Mouse (Mus musculus): ENCODE results near the gene Slit3. TPM values are rescaled to one million over a fixed set of nuclear protein-coding genes. Genes with fewer than 3 reads are reported as not detected.

The Slit3 gene
- polyA plus RNA-seq, 2 experiments: 32.9 to 33.0 TPM

DNA sequence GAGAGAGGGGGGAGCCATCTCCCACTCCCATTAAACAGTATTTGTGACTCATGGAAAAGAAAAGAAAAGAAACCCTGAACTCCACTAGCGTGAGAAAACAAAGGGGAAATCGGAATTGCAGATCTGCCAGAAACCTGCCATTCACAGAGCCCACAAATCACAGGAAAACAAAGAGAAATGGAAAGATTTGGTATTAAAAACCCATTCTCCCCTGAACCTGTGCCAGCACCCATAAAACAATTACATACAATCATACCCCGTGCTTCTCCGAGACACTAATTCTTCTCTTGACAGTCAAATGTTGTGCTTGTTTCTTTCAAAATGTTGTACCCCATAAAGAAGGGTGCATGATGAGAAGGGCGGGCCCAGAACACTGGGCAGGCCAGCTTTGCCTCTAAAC lies 185.9 kb downstream of the Slit3 start:
- Histone ChIP-seq H3K27ac (replicated peaks; ENCODE audit: low read depth, low read length) (no peak overlapping the region), H3K4me3 (replicated peaks; ENCODE audit: low read length) (no peak overlapping the region), H3K4me1 (ENCODE audit: control insufficient read depth, insufficient read depth, low read length) (peaks cover 11% of the 10 kb centered on the region), H3K4me2 (replicated peaks; ENCODE audit: low read depth, low read length, severe bottlenecking) (no peak overlapping the region), H3K36me3 (ENCODE audit: control insufficient read depth, insufficient read depth, low read length) (no peaks in the 10 kb centered on the region; the same call in 1 of the 2 replicates), H3K9ac (ENCODE audit: low read depth, low read length, severe bottlenecking) (no peak overlapping the region), H3K27me3 (ENCODE audit: control insufficient read depth, insufficient read depth, low read length) (no peaks in the 10 kb centered on the region), H3K9me3 (ENCODE audit: control insufficient read depth, low read length) (no peaks in the 10 kb centered on the region)
- DNase-seq (ENCODE audit: low spot score) (peak; percentile 49), ATAC-seq (ENCODE audit: low FRiP score, low read depth) (no peak)
- no peak for TF ChIP-seq POLR2A (IDR thresholded peaks at IDR 0.05; ENCODE audit: borderline replicate concordance, extremely low read depth, insufficient read depth, insufficient read length)
- 61% methylated on average over 5 of the region's 5 CpGs for WGBS

DNA sequence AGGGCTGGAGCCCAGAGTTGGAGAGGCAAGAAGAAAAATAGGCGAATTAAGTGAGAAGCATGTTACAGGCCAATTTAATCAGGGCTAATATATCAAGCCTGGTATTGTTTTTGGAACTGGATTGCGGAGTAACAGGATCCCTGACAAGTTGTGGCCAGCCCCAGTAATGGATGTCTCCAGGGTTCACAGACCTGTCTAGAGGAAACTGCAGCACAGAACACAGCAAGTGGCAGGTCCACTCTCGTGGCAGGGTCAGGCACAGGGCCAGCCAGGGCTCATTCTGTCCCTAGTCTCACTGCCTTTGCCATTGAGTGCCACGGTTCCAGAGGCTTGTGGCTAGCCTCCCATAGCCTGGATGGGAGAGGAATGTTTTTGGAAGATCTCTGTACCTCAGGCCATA lies 187.0 kb downstream of the Slit3 start:
- TF ChIP-seq POLR2A (IDR thresholded peaks at IDR 0.05; ENCODE audit: borderline replicate concordance, extremely low read depth, insufficient read depth, insufficient read length): no peak
- ATAC-seq (ENCODE audit: low FRiP score, low read depth): no peak
- no peak for DNase-seq (ENCODE audit: low spot score)
- H3K27me3 ChIP-seq (ENCODE audit: control insufficient read depth, insufficient read depth, low read length): no peaks in the 10 kb centered on the region
- 70% methylated on average over 4 of the region's 4 CpGs for WGBS
- H3K4me1 ChIP-seq (ENCODE audit: control insufficient read depth, insufficient read depth, low read length): peaks cover 11% of the 10 kb centered on the region
- no peak overlapping the region for H3K4me3 ChIP-seq (replicated peaks; ENCODE audit: low read length)
- no peak overlapping the region for H3K9ac ChIP-seq (ENCODE audit: low read depth, low read length, severe bottlenecking)
- peak overlapping the region; percentile 28; the same call in 1 of the 2 replicates for H3K27ac ChIP-seq (replicated peaks; ENCODE audit: low read depth, low read length)
- no peaks in the 10 kb centered on the region for H3K9me3 ChIP-seq (ENCODE audit: control insufficient read depth, low read length)
- no peak overlapping the region for H3K4me2 ChIP-seq (replicated peaks; ENCODE audit: low read depth, low read length, severe bottlenecking)
- no peaks in the 10 kb centered on the region; the same call in 1 of the 2 replicates for H3K36me3 ChIP-seq (ENCODE audit: control insufficient read depth, insufficient read depth, low read length)

DNA sequence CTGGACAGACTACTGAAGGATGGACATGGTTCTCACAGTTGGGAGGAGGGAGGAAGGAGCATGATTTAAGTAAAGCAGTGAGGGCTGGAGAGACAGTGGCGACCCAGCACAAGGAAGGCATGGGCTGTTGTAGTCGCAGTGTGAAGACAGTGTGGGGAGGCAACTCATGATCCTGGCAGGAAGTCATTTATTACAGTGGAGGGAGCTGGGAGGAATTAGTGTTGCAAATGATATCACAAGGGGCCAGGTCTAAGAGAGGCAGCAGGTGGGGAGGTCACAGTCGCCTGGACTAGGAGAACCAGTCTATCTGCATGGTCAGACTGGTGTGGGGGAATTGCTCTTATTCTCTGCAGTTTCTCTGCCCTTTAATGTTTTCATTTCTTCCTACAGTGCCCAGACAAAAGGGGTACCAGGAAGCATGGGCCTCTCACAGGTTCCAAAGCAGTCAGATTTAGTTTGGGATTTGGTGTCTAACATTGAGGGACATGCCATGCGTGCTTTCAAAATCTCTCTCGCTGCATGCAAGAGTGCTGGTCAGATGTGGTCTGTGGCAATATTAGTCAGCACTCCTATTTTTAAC lies 194.5 kb downstream of the Slit3 start:
- no peak for TF ChIP-seq POLR2A (IDR thresholded peaks at IDR 0.05; ENCODE audit: borderline replicate concordance, extremely low read depth, insufficient read depth, insufficient read length)
- Histone ChIP-seq H3K36me3 (ENCODE audit: control insufficient read depth, insufficient read depth, low read length) (no peaks in the 10 kb centered on the region), H3K27me3 (ENCODE audit: control insufficient read depth, insufficient read depth, low read length) (no peaks in the 10 kb centered on the region), H3K9me3 (ENCODE audit: control insufficient read depth, low read length) (no peaks in the 10 kb centered on the region), H3K4me3 (replicated peaks; ENCODE audit: low read length) (no peak overlapping the region), H3K4me1 (ENCODE audit: control insufficient read depth, insufficient read depth, low read length) (no peaks in the 10 kb centered on the region), H3K27ac (replicated peaks; ENCODE audit: low read depth, low read length) (no peak overlapping the region), H3K9ac (ENCODE audit: low read depth, low read length, severe bottlenecking) (no peak overlapping the region), H3K4me2 (replicated peaks; ENCODE audit: low read depth, low read length, severe bottlenecking) (no peak overlapping the region)
- no peak for DNase-seq (ENCODE audit: low spot score)
- no peak for ATAC-seq (ENCODE audit: low FRiP score, low read depth)
- 58% methylated on average over 5 of the region's 5 CpGs for WGBS

DNA sequence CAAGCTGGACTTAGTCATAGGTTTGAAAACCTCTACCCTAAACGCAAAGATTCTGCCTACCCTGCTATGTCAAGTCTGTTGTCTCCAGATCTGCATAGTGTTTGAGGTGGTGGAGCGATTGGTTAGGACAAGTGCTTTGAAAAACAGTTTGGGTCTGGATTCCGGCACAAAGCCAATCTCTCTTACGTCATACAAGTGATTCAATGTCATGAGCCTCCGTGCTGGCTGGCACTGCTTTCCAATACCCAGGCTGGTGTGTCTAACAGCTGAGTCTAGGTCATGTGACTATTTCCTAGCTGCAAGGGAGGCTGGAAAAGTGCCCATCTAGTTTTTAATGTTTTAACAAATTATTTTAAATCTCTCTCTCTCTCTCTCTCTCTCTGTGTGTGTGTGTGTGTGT lies 196.2 kb downstream of the Slit3 start:
- no peaks in the 10 kb centered on the region for H3K4me1 ChIP-seq (ENCODE audit: control insufficient read depth, insufficient read depth, low read length)
- ATAC-seq (ENCODE audit: low FRiP score, low read depth) (no peak), DNase-seq (ENCODE audit: low spot score) (no peak)
- WGBS: 93% methylated on average over 5 of the region's 5 CpGs
- H3K9ac ChIP-seq (ENCODE audit: low read depth, low read length, severe bottlenecking): no peak overlapping the region
- no peak for TF ChIP-seq POLR2A (IDR thresholded peaks at IDR 0.05; ENCODE audit: borderline replicate concordance, extremely low read depth, insufficient read depth, insufficient read length)
- no peaks in the 10 kb centered on the region for H3K9me3 ChIP-seq (ENCODE audit: control insufficient read depth, low read length)
- H3K4me3 ChIP-seq (replicated peaks; ENCODE audit: low read length): no peak overlapping the region
- no peaks in the 10 kb centered on the region for H3K36me3 ChIP-seq (ENCODE audit: control insufficient read depth, insufficient read depth, low read length)
- no peak overlapping the region for H3K4me2 ChIP-seq (replicated peaks; ENCODE audit: low read depth, low read length, severe bottlenecking)
- H3K27me3 ChIP-seq (ENCODE audit: control insufficient read depth, insufficient read depth, low read length): no peaks in the 10 kb centered on the region
- H3K27ac ChIP-seq (replicated peaks; ENCODE audit: low read depth, low read length): no peak overlapping the region

DNA sequence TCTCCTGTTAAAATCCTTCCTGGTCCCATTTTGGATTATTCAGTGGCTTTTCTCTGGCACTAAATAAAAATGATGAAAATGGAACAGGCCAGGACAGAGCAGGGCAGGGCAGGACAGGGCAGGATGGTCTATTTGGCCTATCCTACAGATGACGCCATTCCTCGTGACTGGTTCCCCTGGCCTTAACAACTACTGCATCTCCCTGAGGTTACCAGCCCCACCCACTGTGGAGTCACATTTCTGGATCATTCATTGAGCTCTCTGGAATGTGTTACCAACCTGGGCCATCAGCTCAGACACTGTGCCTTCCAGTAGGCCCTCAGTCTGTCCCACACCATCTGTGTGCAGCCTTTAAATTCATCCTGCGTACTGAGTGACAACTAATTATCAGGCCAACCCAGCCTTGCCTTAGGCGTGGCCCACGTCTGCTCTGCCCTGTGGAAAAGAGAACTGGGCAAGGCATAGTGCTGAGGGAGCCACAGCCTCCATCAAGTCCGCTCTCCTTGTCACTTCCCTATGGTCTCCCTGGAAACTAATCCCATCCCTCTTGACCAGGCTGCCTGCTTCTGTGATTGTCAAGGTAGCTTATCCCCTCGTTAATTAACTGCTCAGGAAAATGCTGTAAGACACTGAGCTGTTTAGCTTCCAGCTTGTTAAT lies 196.9 kb downstream of the Slit3 start:
- no peak for DNase-seq (ENCODE audit: low spot score)

More for the DNA sequence above, 196.9 kb downstream of the Slit3 start:
- Histone ChIP-seq H3K4me1 (ENCODE audit: control insufficient read depth, insufficient read depth, low read length) (no peaks in the 10 kb centered on the region), H3K4me2 (replicated peaks; ENCODE audit: low read depth, low read length, severe bottlenecking) (no peak overlapping the region), H3K9me3 (ENCODE audit: control insufficient read depth, low read length) (no peaks in the 10 kb centered on the region), H3K4me3 (replicated peaks; ENCODE audit: low read length) (no peak overlapping the region), H3K27me3 (ENCODE audit: control insufficient read depth, insufficient read depth, low read length) (no peaks in the 10 kb centered on the region), H3K27ac (replicated peaks; ENCODE audit: low read depth, low read length) (no peak overlapping the region), H3K9ac (ENCODE audit: low read depth, low read length, severe bottlenecking) (no peak overlapping the region), H3K36me3 (ENCODE audit: control insufficient read depth, insufficient read depth, low read length) (no peaks in the 10 kb centered on the region)
- WGBS: 56% methylated on average over 7 of the region's 7 CpGs
- no peak for ATAC-seq (ENCODE audit: low FRiP score, low read depth)
- TF ChIP-seq POLR2A (IDR thresholded peaks at IDR 0.05; ENCODE audit: borderline replicate concordance, extremely low read depth, insufficient read depth, insufficient read length): no peak

Measured in limb, embryonic 14.5 days (tissue).